Mouse (Mus musculus): ENCODE measurements around the gene Cers5. TPM values are rescaled to one million over a fixed set of nuclear protein-coding genes. Genes with fewer than 3 reads are reported as not detected.
A peak's percentile ranks its signal among the peaks of the same experiment; 100 is the strongest.

Cers5 gene
- polyA plus RNA-seq, 1 experiment from 2014 or later, result 64.7 TPM

DNA sequence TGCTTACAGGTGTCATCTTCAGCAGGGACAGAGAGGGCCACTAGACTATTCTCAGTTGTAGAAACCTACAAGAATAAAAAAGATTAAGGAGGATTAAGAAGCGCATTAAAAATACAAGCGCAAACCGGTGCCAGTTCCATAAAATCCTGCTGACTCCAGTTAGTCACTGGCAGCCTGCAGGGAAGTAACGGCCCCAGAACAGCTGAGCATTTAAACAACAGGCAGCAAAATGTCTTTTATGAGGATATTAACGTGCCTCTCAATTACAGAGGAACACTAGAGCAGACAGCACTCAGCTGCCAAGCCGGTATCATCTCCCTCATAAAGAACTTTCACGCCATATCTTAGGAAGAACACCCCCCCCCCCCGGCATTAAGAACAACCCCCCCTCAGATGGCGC is 24.1 kb upstream of the Cers5 start:
- Histone ChIP-seq H3K36me3 (ENCODE audit: control insufficient read depth, insufficient read depth, low read length) (peaks cover 76% of the 10 kb centered on the region), H3K27ac (ENCODE audit: low read depth) (no peak overlapping the region), H3K4me2 (ENCODE audit: low read length) (no peak overlapping the region), H3K4me1 (replicated peaks; ENCODE audit: control insufficient read depth, insufficient read depth, low read length) (no peaks in the 10 kb centered on the region), H3K27me3 (replicated peaks; ENCODE audit: control insufficient read depth, insufficient read depth, low read length) (no peaks in the 10 kb centered on the region), H3K9me3 (ENCODE audit: control insufficient read depth, low read length) (no peaks in the 10 kb centered on the region), H3K4me3 (ENCODE audit: low read depth, low read length) (no peak overlapping the region), H3K9ac (ENCODE audit: low read length) (no peak overlapping the region)
- ATAC-seq (replicated peaks; ENCODE audit: low FRiP score, low TSS enrichment, low read depth) (no peak), DNase-seq (ENCODE audit: low spot score) (no peak)
- 83% methylated on average over 9 of the region's 9 CpGs for WGBS

DNA sequence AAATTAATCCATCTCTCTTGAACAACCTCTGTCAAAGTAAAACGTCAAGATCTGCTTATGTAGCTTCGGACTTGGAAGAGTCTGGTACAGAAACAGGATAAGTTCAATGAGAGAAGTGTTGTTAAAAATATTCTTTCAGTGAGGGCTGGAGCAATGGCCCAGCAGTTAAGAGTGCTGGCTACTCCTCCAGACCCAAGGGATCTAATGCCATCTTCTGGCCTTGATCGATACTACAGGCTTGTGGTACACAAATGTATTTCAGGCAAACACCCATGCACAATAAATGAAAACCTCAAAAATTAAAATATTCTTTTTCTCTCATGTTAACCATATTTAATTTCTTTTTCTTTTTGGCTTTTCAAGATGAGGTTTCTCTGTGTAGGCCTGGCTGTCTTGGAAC is 23.4 kb upstream of the Cers5 start:
- Histone ChIP-seq H3K4me2 (ENCODE audit: low read length) (no peak overlapping the region), H3K4me3 (ENCODE audit: low read depth, low read length) (no peak overlapping the region), H3K36me3 (ENCODE audit: control insufficient read depth, insufficient read depth, low read length) (peaks cover 75% of the 10 kb centered on the region), H3K4me1 (replicated peaks; ENCODE audit: control insufficient read depth, insufficient read depth, low read length) (no peaks in the 10 kb centered on the region), H3K27ac (ENCODE audit: low read depth) (no peak overlapping the region), H3K9ac (ENCODE audit: low read length) (no peak overlapping the region), H3K9me3 (ENCODE audit: control insufficient read depth, low read length) (no peaks in the 10 kb centered on the region), H3K27me3 (replicated peaks; ENCODE audit: control insufficient read depth, insufficient read depth, low read length) (no peaks in the 10 kb centered on the region)
- DNase-seq (ENCODE audit: low spot score) (no peak), ATAC-seq (replicated peaks; ENCODE audit: low FRiP score, low TSS enrichment, low read depth) (no peak)
- 84% methylated on average over 3 of the region's 3 CpGs for WGBS

DNA sequence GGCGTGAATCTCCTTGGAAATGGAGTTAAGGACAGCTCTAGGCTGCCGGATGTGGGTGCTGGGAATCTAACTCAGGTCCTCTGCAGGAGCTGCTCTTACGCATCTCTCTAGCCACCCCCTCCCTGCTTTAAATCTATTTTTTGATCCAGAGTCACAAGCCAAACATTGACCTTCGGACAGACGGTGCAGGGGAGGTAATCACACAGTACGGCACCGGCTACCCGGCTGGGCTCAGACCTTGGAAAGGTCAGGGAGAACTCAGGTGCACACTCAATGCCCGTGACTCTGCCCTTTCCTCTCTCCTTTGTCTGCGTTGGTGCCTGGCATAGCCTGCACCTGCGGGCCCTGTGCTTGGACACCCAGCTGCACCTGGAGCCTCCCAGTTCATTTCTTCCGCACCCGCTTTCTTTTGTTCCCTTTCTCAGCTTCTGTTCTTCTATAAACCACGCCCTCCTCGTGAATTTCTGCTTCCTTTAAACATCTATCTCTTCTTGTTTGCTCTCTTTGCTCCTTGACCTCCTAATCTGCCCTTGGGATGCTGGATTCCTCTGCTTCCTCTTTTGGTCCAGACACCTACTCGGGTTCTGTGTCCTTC is 19.6 kb upstream of the Cers5 start:
- Histone ChIP-seq H3K4me1 (replicated peaks; ENCODE audit: control insufficient read depth, insufficient read depth, low read length) (no peaks in the 10 kb centered on the region), H3K4me3 (ENCODE audit: low read depth, low read length) (no peak overlapping the region), H3K9ac (ENCODE audit: low read length) (no peak overlapping the region), H3K27ac (ENCODE audit: low read depth) (no peak overlapping the region), H3K9me3 (ENCODE audit: control insufficient read depth, low read length) (no peaks in the 10 kb centered on the region), H3K36me3 (ENCODE audit: control insufficient read depth, insufficient read depth, low read length) (peaks cover 83% of the 10 kb centered on the region), H3K4me2 (ENCODE audit: low read length) (no peak overlapping the region), H3K27me3 (replicated peaks; ENCODE audit: control insufficient read depth, insufficient read depth, low read length) (no peaks in the 10 kb centered on the region)
- ATAC-seq (replicated peaks; ENCODE audit: low FRiP score, low TSS enrichment, low read depth) (no peak), DNase-seq (ENCODE audit: low spot score) (no peak)
- 92% methylated on average over 16 of the region's 16 CpGs for WGBS

DNA sequence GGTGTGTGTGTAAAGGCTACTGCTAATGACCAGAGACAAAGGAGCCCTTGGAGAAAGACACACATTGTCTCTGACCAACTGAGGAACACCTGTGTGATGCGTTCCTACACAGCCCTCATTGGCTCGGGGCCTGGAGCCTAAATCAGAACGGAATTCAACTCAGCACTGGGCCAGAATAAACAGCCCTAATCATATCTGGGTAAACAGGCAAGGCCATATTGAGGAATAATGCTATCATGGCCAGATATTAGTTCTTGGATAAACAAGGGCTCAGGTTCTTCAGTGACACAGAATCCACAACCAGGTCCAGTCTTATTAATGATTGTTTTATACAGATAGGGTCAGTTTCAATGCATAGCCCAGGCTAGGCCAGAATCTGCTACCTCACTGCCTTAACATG is 18.3 kb upstream of the Cers5 start:
- DNase-seq (ENCODE audit: low spot score) (no peak), ATAC-seq (replicated peaks; ENCODE audit: low FRiP score, low TSS enrichment, low read depth) (no peak)
- H3K27me3 ChIP-seq (replicated peaks; ENCODE audit: control insufficient read depth, insufficient read depth, low read length), result no peaks in the 10 kb centered on the region
- no peak overlapping the region for H3K9ac ChIP-seq (ENCODE audit: low read length)
- no peaks in the 10 kb centered on the region for H3K4me1 ChIP-seq (replicated peaks; ENCODE audit: control insufficient read depth, insufficient read depth, low read length)
- H3K9me3 ChIP-seq (ENCODE audit: control insufficient read depth, low read length), result no peaks in the 10 kb centered on the region
- 85% methylated on average over 3 of the region's 3 CpGs for WGBS
- H3K27ac ChIP-seq (ENCODE audit: low read depth), result no peak overlapping the region
- no peak overlapping the region for H3K4me2 ChIP-seq (ENCODE audit: low read length)
- H3K36me3 ChIP-seq (ENCODE audit: control insufficient read depth, insufficient read depth, low read length), result peaks cover 87% of the 10 kb centered on the region
- H3K4me3 ChIP-seq (ENCODE audit: low read depth, low read length), result no peak overlapping the region

DNA sequence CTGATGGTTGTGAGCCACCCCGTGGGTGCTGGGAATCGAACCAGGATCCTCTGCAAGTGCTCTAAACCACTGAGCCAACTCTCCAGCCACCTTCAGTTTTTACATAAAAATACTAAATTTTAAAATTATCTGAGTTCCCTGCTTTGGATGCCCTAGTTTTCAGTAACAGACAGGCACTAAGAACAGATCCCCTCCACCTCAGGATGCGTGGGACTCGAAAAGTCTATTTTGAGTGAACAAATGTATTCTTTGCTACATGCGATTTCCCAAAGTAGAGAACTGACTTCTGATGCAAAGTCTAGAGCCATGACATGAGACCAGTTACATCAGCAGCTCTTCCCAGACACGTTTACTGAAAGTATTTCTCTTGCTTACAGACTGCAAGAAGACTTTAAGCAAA is 17.8 kb upstream of the Cers5 start:
- Histone ChIP-seq H3K9me3 (ENCODE audit: control insufficient read depth, low read length) (no peaks in the 10 kb centered on the region), H3K4me1 (replicated peaks; ENCODE audit: control insufficient read depth, insufficient read depth, low read length) (no peaks in the 10 kb centered on the region), H3K36me3 (ENCODE audit: control insufficient read depth, insufficient read depth, low read length) (peaks cover 88% of the 10 kb centered on the region), H3K27me3 (replicated peaks; ENCODE audit: control insufficient read depth, insufficient read depth, low read length) (no peaks in the 10 kb centered on the region), H3K4me3 (ENCODE audit: low read depth, low read length) (no peak overlapping the region), H3K9ac (ENCODE audit: low read length) (no peak overlapping the region), H3K4me2 (ENCODE audit: low read length) (no peak overlapping the region), H3K27ac (ENCODE audit: low read depth) (no peak overlapping the region)
- ATAC-seq (replicated peaks; ENCODE audit: low FRiP score, low TSS enrichment, low read depth), result no peak
- WGBS, result 95% methylated on average over 6 of the region's 6 CpGs
- no peak for DNase-seq (ENCODE audit: low spot score)

DNA sequence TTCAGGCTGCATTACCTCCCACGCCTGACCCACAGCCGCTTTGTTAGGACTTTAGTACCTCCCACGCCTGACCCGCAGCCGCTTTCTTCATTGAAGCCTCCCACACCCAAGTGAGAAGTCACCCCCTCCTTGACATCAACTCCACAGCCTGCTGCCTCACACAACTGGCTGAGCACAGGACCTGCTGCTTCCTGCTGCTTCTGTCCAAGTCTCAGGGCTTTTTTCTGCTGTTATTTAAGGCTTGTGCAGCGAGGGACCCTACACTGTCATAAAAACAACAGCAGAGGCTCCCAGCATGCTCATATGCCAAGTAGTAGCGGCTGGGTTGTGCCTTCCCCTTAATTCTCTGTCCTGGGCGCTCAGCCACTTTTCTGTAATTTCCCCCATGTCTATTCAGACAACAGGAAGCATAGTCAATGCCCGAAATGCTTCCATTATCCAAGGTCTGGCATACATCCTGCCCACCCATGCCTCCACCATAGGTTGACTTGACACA is 15.0 kb upstream of the Cers5 start:
- Histone ChIP-seq H3K36me3 (ENCODE audit: control insufficient read depth, insufficient read depth, low read length) (peaks cover 92% of the 10 kb centered on the region), H3K4me1 (replicated peaks; ENCODE audit: control insufficient read depth, insufficient read depth, low read length) (no peaks in the 10 kb centered on the region), H3K27ac (ENCODE audit: low read depth) (no peak overlapping the region), H3K9ac (ENCODE audit: low read length) (no peak overlapping the region), H3K9me3 (ENCODE audit: control insufficient read depth, low read length) (no peaks in the 10 kb centered on the region), H3K4me3 (ENCODE audit: low read depth, low read length) (no peak overlapping the region), H3K4me2 (ENCODE audit: low read length) (no peak overlapping the region), H3K27me3 (replicated peaks; ENCODE audit: control insufficient read depth, insufficient read depth, low read length) (no peaks in the 10 kb centered on the region)
- WGBS, result 68% methylated on average over 9 of the region's 9 CpGs
- DNase-seq (ENCODE audit: low spot score) (no peak), ATAC-seq (replicated peaks; ENCODE audit: low FRiP score, low TSS enrichment, low read depth) (no peak)

DNA sequence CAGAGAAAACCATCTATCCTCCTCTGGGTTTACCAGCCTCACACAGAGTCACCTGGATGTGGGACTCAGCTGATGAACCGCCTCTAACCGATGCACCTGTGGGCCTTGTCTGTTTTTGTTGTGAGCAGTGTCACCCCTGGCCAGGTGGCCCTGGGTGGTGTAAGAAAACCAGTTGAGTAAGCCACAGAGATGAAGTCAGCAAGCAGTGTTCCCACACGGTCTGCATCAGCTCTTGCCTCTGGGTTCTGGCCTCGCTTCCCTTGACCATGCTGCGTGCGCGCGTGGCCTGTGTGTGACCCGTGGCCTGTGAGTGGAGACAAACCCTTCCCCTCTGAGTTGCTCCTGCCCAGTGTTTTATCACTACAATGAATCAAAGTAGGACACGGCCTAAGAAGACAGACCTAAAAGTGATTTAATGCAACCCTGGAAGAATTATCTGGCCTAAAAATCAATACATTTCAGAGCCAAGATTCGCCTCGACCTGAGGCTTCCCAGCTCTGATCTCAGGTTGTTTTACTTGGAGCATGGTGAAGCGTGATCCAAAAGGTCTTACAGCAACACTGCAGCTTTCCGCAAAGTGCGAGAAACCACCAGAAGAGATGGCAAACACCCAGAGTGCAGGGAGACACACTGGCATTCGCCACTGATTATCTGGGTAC is 6.1 kb upstream of the Cers5 start:
- Histone ChIP-seq H3K27me3 (replicated peaks; ENCODE audit: control insufficient read depth, insufficient read depth, low read length) (no peaks in the 10 kb centered on the region), H3K27ac (ENCODE audit: low read depth) (no peak overlapping the region), H3K4me3 (ENCODE audit: low read depth, low read length) (no peak overlapping the region), H3K4me1 (replicated peaks; ENCODE audit: control insufficient read depth, insufficient read depth, low read length) (no peaks in the 10 kb centered on the region), H3K9ac (ENCODE audit: low read length) (no peak overlapping the region), H3K36me3 (ENCODE audit: control insufficient read depth, insufficient read depth, low read length) (peaks cover 48% of the 10 kb centered on the region), H3K4me2 (ENCODE audit: low read length) (no peak overlapping the region), H3K9me3 (ENCODE audit: control insufficient read depth, low read length) (no peaks in the 10 kb centered on the region)
- DNase-seq (ENCODE audit: low spot score) (no peak), ATAC-seq (replicated peaks; ENCODE audit: low FRiP score, low TSS enrichment, low read depth) (no peak)
- WGBS, result 90% methylated on average over 16 of the region's 16 CpGs

DNA sequence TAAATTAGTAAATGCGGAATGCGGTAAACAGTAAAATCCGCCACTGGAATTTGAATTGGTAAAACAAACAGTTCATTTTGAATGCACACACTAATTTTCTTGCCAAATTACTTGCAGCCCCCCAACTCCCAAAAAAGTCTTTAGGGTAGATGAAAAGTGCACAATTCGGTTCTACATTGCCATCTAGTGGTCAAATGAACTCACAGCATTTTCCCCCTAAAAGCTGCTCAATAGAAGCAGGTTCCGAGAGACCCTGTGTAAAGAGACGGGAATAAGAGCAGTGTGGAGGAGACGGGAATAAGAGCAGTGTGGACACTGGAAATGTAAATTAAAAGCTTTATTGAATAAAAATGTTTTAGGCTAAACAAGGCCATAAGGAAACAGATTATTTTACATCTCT is 5.5 kb upstream of the Cers5 start:
- Histone ChIP-seq H3K4me2 (ENCODE audit: low read length) (no peak overlapping the region), H3K4me3 (ENCODE audit: low read depth, low read length) (no peak overlapping the region), H3K9me3 (ENCODE audit: control insufficient read depth, low read length) (no peaks in the 10 kb centered on the region), H3K4me1 (replicated peaks; ENCODE audit: control insufficient read depth, insufficient read depth, low read length) (no peaks in the 10 kb centered on the region), H3K27me3 (replicated peaks; ENCODE audit: control insufficient read depth, insufficient read depth, low read length) (no peaks in the 10 kb centered on the region), H3K9ac (ENCODE audit: low read length) (no peak overlapping the region), H3K27ac (ENCODE audit: low read depth) (no peak overlapping the region), H3K36me3 (ENCODE audit: control insufficient read depth, insufficient read depth, low read length) (peaks cover 42% of the 10 kb centered on the region)
- 33% methylated on average over 7 of the region's 7 CpGs for WGBS
- DNase-seq (ENCODE audit: low spot score) (no peak), ATAC-seq (replicated peaks; ENCODE audit: low FRiP score, low TSS enrichment, low read depth) (no peak)

DNA sequence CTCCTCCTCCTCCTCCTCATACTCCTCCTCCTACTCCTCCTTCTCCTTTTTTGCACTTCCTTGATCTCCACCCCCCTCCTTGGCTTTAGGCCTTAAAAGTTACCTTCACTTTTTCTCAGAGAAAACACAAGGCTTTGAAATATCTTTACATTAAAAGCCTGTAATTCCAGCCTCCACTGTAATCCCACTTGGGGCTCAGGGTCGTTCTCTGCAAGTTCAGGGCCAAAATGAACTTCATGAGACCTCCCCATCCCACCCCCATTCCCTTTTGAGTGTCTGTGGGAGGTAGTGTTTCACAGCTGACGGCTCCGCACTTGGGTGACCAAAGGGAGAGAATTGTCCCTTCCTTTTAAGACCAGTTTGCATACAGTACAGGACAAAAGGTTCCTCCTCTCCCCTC is 240 bp upstream of the Cers5 start:
- ATAC-seq (replicated peaks; ENCODE audit: low FRiP score, low TSS enrichment, low read depth), result no peak; the same call in 1 of the 2 replicates
- no peak for DNase-seq (ENCODE audit: low spot score)
- no peaks in the 10 kb centered on the region for H3K9me3 ChIP-seq (ENCODE audit: control insufficient read depth, low read length)
- H3K4me2 ChIP-seq (ENCODE audit: low read length), result peak overlapping the region; percentile 23; the same call in 1 of the 2 replicates
- H3K4me3 ChIP-seq (ENCODE audit: low read depth, low read length), result no peak overlapping the region
- no peaks in the 10 kb centered on the region for H3K27me3 ChIP-seq (replicated peaks; ENCODE audit: control insufficient read depth, insufficient read depth, low read length)
- peak overlapping the region; percentile 34; the same call in 1 of the 2 replicates for H3K27ac ChIP-seq (ENCODE audit: low read depth)
- 24% methylated on average over 3 of the region's 3 CpGs for WGBS
- no peak overlapping the region for H3K9ac ChIP-seq (ENCODE audit: low read length)
- H3K36me3 ChIP-seq (ENCODE audit: control insufficient read depth, insufficient read depth, low read length), result no peaks in the 10 kb centered on the region
- peaks cover 19% of the 10 kb centered on the region; the same call in 1 of the 2 replicates for H3K4me1 ChIP-seq (replicated peaks; ENCODE audit: control insufficient read depth, insufficient read depth, low read length)

Measured in intestine, embryonic 14.5 days (tissue).